Mouse (Mus musculus): ENCODE measurements around the gene Zfp433.
"Not testable (repeated sequence)": the region's sequence is repeated elsewhere in the genome, so short reads cannot be mapped to it uniquely, and the experiment has no call there.

- TF ChIP-seq CTCF (IDR thresholded peaks at IDR 0.05; ENCODE audit: control insufficient read depth, insufficient read depth, insufficient read length); FOSL1 (IDR thresholded peaks at IDR 0.05; ENCODE audit: insufficient read depth, low read length, poor library complexity, severe bottlenecking); MYOD1 (IDR thresholded peaks at IDR 0.05; ENCODE audit: control insufficient read depth, insufficient read length, low read depth); MAX (IDR thresholded peaks at IDR 0.05); USF1 (IDR thresholded peaks at IDR 0.05; ENCODE audit: low read depth); MYOG (IDR thresholded peaks at IDR 0.05; ENCODE audit: control insufficient read depth, extremely low read depth, insufficient read length): not testable (repeated sequence)
Measured at GRCm38 (mm10) chr10:81770506-81771403, 66.1 kb downstream of the Zfp433 start, which contains the start of gene Gm3055.

All from C2C12 (cell line).